Mouse (Mus musculus): Measurements from ENCODE around the gene Lifr. TPM values are rescaled to one million over a fixed set of nuclear protein-coding genes. Genes with fewer than 3 reads are reported as not detected.

Gene Lifr
- polyA plus RNA-seq, 1 experiment = 27.8 TPM

DNA sequence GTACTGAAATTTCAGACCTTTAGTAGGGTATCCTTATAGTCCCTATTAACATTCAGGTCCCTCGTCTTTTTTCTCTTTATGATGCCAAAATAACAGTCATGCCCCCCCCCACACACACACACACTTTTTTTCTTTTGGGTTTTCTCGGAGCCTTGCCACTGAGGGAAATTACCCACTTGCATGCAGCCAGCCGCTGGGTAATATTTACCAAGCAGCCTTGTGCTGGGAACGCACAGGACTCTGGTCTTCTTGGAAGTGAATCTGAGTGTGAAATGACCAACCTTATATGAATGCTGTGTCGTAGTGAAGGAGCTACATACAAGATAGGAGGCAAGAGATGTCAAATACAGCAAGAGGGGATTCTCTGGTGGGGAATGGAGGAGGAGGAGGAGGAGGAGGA is 24.8 kb upstream of the Lifr start:
- Histone ChIP-seq H3K4me3 (ENCODE audit: extremely low read depth, insufficient read depth, insufficient read length) (no peak overlapping the region), H3K27me3 (ENCODE audit: control insufficient read depth, insufficient read depth, low read length) (0 out of 2 replicates have a peak, but pooled peaks cover 1% of the 10 kb centered on the region), H3K4me1 (ENCODE audit: control insufficient read depth, insufficient read depth, insufficient read length) (no peaks in the 10 kb centered on the region; the same call in 1 of the 2 replicates), H3K27ac (ENCODE audit: insufficient read depth, low read length) (no peak overlapping the region), H3K36me3 (ENCODE audit: control insufficient read depth, insufficient read depth, low read length) (no peaks in the 10 kb centered on the region)
- WGBS = 82% methylated on average over 5 of the region's 5 CpGs
- DNase-seq (ENCODE audit: low read depth in 1 of 2, low spot score in 2 of 2) = no peak
- TF ChIP-seq POLR2A (IDR thresholded peaks at IDR 0.05; ENCODE audit: low read depth, low read length) (no peak), CTCF (IDR thresholded peaks at IDR 0.05; ENCODE audit: extremely low read depth, insufficient read depth, insufficient read length, insufficient replicate concordance) (no peak)

DNA sequence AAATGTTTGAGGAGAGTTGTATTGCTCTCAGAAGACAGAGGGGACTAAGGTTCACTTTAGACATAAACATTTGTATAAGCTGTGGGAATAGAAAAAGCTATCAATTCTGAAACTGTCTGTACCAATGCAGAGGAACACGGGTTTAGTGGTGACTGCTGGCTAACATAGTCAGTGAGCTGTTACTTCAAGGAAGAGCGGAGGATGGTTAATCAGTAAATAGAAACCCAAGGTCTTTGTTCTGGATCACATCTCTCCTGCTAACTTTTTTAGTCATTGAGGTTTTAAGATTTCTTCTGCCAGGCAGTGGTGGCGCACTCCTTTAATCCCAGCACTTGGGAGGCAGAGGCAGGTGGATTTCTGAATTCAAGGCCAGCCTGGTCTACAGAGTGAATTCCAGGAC is 23.7 kb upstream of the Lifr start:
- no peak for DNase-seq (ENCODE audit: low read depth in 1 of 2, low spot score in 2 of 2)
- TF ChIP-seq CTCF (IDR thresholded peaks at IDR 0.05; ENCODE audit: extremely low read depth, insufficient read depth, insufficient read length, insufficient replicate concordance) = no peak
- TF ChIP-seq POLR2A (IDR thresholded peaks at IDR 0.05; ENCODE audit: low read depth, low read length) = no peak
- Histone ChIP-seq H3K4me3 (ENCODE audit: extremely low read depth, insufficient read depth, insufficient read length) (no peak overlapping the region), H3K4me1 (ENCODE audit: control insufficient read depth, insufficient read depth, insufficient read length) (no peaks in the 10 kb centered on the region; the same call in 1 of the 2 replicates), H3K27ac (ENCODE audit: insufficient read depth, low read length) (no peak overlapping the region), H3K36me3 (ENCODE audit: control insufficient read depth, insufficient read depth, low read length) (no peaks in the 10 kb centered on the region), H3K27me3 (ENCODE audit: control insufficient read depth, insufficient read depth, low read length) (0 out of 2 replicates have a peak, but pooled peaks cover 1% of the 10 kb centered on the region)
- WGBS = 83% methylated on average over 3 of the region's 3 CpGs

DNA sequence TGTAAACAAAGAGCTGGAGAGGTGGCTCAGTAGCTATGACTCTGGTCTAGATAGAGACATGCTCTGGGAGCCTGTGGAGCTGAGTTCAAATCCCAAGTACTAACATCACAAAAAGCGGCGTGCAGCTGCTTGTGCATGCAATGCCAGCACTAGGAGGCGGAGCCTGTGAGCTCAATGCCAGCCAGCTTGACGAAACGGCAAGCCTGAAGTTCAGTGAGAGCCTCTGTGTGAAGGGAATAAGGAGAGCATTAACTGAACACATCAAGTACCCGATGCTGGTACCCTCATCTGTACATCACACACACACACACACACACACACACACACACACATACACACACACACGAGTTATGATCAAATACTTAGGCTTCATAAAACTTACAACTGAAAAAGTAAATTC is 21.0 kb upstream of the Lifr start:
- WGBS = 88% methylated on average over 7 of the region's 7 CpGs
- no peak for DNase-seq (ENCODE audit: low read depth in 1 of 2, low spot score in 2 of 2)
- Histone ChIP-seq H3K4me3 (ENCODE audit: extremely low read depth, insufficient read depth, insufficient read length) (no peak overlapping the region), H3K27ac (ENCODE audit: insufficient read depth, low read length) (no peak overlapping the region), H3K36me3 (ENCODE audit: control insufficient read depth, insufficient read depth, low read length) (no peaks in the 10 kb centered on the region), H3K4me1 (ENCODE audit: control insufficient read depth, insufficient read depth, insufficient read length) (no peaks in the 10 kb centered on the region; the same call in 1 of the 2 replicates), H3K27me3 (ENCODE audit: control insufficient read depth, insufficient read depth, low read length) (no peaks in the 10 kb centered on the region)
- TF ChIP-seq CTCF (IDR thresholded peaks at IDR 0.05; ENCODE audit: extremely low read depth, insufficient read depth, insufficient read length, insufficient replicate concordance) = no peak
- TF ChIP-seq POLR2A (IDR thresholded peaks at IDR 0.05; ENCODE audit: low read depth, low read length) = no peak

DNA sequence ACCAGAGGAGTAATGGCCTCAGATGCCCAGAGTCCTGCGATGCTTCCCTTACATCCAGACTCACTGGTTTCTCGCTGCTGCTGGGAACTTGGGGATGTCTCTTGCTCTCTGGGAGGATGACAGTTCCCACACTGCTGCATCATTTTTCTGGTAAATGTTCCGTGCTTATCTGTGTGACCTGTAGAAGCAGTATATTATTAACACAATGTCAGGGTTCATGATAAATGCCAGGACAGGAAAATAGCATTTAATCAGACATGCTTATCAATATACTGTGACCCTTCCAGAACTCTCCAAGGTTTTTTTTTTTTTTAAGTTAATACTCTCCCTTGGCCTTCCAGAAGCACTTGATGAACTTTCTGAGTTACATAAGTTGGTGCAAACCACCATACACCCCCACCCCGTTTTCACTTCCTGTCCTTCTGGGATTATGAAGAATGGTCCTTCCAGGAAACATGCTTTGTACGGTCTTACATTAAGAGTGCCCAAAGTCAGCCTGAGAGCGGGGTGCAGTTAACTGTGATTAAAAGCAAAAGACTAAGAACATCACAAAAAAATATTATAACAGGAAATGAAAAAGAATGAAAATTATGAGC is 20.1 kb upstream of the Lifr start:
- H3K36me3 ChIP-seq (ENCODE audit: control insufficient read depth, insufficient read depth, low read length) = no peaks in the 10 kb centered on the region
- WGBS = 51% methylated on average over 6 of the region's 6 CpGs
- no peak for TF ChIP-seq POLR2A (IDR thresholded peaks at IDR 0.05; ENCODE audit: low read depth, low read length)
- no peak for TF ChIP-seq CTCF (IDR thresholded peaks at IDR 0.05; ENCODE audit: extremely low read depth, insufficient read depth, insufficient read length, insufficient replicate concordance)
- H3K27me3 ChIP-seq (ENCODE audit: control insufficient read depth, insufficient read depth, low read length) = no peaks in the 10 kb centered on the region
- DNase-seq (ENCODE audit: low read depth in 1 of 2, low spot score in 2 of 2) = no peak
- H3K4me3 ChIP-seq (ENCODE audit: extremely low read depth, insufficient read depth, insufficient read length) = no peak overlapping the region
- H3K4me1 ChIP-seq (ENCODE audit: control insufficient read depth, insufficient read depth, insufficient read length) = no peaks in the 10 kb centered on the region; the same call in 1 of the 2 replicates
- no peak overlapping the region for H3K27ac ChIP-seq (ENCODE audit: insufficient read depth, low read length)

DNA sequence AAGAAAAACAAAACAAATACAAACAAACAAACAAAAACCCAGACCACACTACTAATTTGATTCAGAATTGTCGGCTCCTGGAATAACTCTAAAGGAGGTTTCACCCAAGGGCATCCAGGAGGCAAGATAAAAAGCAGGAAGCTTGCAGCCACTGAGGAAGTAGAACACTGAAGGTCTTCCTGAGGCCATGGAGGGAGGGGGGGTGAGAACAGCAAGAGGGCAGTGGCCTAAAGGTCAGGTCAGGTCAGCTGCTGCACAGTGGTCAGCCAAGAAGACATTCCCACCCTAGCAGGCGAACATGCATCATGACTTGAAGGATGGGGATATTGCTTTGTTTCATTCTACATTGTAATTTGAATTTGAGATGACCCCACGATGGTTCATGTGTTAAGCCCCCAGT is 17.1 kb upstream of the Lifr start:
- TF ChIP-seq CTCF (IDR thresholded peaks at IDR 0.05; ENCODE audit: extremely low read depth, insufficient read depth, insufficient read length, insufficient replicate concordance) (no peak), POLR2A (IDR thresholded peaks at IDR 0.05; ENCODE audit: low read depth, low read length) (no peak)
- H3K4me3 ChIP-seq (ENCODE audit: extremely low read depth, insufficient read depth, insufficient read length) = no peak overlapping the region
- H3K27me3 ChIP-seq (ENCODE audit: control insufficient read depth, insufficient read depth, low read length) = no peaks in the 10 kb centered on the region
- H3K4me1 ChIP-seq (ENCODE audit: control insufficient read depth, insufficient read depth, insufficient read length) = no peaks in the 10 kb centered on the region; the same call in 1 of the 2 replicates
- WGBS = 61% methylated on average over 3 of the region's 3 CpGs
- H3K27ac ChIP-seq (ENCODE audit: insufficient read depth, low read length) = no peak overlapping the region
- H3K36me3 ChIP-seq (ENCODE audit: control insufficient read depth, insufficient read depth, low read length) = no peaks in the 10 kb centered on the region
- DNase-seq (ENCODE audit: low read depth in 1 of 2, low spot score in 2 of 2) = no peak

DNA sequence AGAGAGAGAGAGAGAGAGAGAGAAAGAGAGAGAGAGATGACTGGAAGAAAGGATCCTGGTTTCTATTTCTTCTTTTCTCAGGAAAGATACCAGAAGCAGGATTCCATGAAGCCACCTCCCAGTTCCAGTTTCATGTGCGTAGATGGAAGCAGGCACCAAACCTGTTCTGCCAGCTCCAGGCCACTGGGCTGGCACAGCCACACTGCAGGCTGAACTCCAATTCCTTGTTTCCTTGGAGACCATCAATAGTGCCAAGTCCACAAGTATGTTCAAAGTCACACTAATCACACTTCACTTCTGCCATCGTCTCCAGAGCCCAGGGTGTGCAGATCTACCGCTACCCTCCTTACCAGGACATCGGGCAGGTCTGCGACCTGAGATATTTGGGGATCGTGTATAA is 15.2 kb upstream of the Lifr start:
- Histone ChIP-seq H3K4me3 (ENCODE audit: extremely low read depth, insufficient read depth, insufficient read length) (no peak overlapping the region), H3K27ac (ENCODE audit: insufficient read depth, low read length) (no peak overlapping the region), H3K4me1 (ENCODE audit: control insufficient read depth, insufficient read depth, insufficient read length) (no peaks in the 10 kb centered on the region; the same call in 1 of the 2 replicates), H3K27me3 (ENCODE audit: control insufficient read depth, insufficient read depth, low read length) (no peaks in the 10 kb centered on the region), H3K36me3 (ENCODE audit: control insufficient read depth, insufficient read depth, low read length) (no peaks in the 10 kb centered on the region)
- 89% methylated on average over 6 of the region's 6 CpGs for WGBS
- TF ChIP-seq POLR2A (IDR thresholded peaks at IDR 0.05; ENCODE audit: low read depth, low read length) = no peak
- no peak for DNase-seq (ENCODE audit: low read depth in 1 of 2, low spot score in 2 of 2)

DNA sequence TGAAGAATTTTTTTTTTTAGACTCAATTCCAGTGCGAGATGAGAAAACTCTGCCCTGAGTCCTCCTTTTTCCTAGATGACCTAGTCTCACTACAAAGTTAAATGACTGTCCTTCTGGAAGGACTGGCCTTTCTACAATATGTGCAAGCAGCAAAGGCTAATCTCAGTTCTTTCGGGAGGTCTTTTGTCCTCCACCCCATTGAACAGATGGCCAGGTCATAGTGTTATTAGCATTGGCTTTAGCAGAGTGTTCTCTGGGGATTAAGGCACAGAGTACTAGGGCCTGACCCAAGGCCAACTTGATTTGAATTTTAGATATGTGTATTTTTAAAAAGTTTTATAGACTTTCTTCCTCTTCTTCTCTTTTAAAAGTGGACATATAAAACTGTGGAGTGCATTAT is 12.1 kb upstream of the Lifr start:
- Histone ChIP-seq H3K4me1 (ENCODE audit: control insufficient read depth, insufficient read depth, insufficient read length) (no peaks in the 10 kb centered on the region), H3K27me3 (ENCODE audit: control insufficient read depth, insufficient read depth, low read length) (no peaks in the 10 kb centered on the region), H3K36me3 (ENCODE audit: control insufficient read depth, insufficient read depth, low read length) (no peaks in the 10 kb centered on the region), H3K4me3 (ENCODE audit: extremely low read depth, insufficient read depth, insufficient read length) (no peak overlapping the region), H3K27ac (ENCODE audit: insufficient read depth, low read length) (no peak overlapping the region)
- no peak for TF ChIP-seq POLR2A (IDR thresholded peaks at IDR 0.05; ENCODE audit: low read depth, low read length)
- no peak for TF ChIP-seq CTCF (IDR thresholded peaks at IDR 0.05; ENCODE audit: extremely low read depth, insufficient read depth, insufficient read length, insufficient replicate concordance)
- 90% methylated on average over 2 of the region's 2 CpGs for WGBS
- DNase-seq (ENCODE audit: low read depth in 1 of 2, low spot score in 2 of 2) = no peak

All from spleen, adult 2 months (tissue).